Mouse (Mus musculus): Measurements from ENCODE around the gene Ces1b. TPM values are rescaled to one million over a fixed set of nuclear protein-coding genes. Genes with fewer than 3 reads are reported as not detected.

Ces1b gene
- polyA plus RNA-seq, 1 experiment, result not detected

DNA sequence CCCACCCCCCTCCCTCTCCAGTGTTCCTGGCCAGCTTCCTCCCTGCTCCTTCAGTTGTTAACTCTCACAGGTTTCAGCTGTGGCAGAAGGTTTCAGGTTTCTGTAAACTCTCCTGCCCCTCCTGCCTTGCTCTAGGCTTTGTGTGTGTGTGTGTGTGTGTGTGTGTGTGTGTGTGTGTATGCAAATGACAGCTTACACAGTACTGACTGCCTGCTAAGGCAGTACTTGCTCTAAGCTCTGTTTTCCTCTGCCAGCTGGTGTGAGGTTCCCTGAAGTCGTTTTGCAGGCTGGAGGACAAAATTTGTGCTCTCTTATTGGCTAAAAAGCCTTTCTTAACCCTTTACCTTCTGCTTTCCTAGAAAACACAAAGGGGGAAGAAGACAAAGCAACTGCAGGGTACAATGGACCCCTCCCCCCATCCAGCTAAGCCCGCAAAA is 8.9 kb upstream of the Ces1b start:
- Histone ChIP-seq H3ac (ENCODE audit: control insufficient read depth, insufficient read length) (no peak overlapping the region), H3K4me3 (no peak overlapping the region), H3K79me2 (ENCODE audit: control insufficient read depth, insufficient read depth) (no peaks in the 10 kb centered on the region), H3K36me3 (ENCODE audit: control insufficient read depth, insufficient read depth) (no peaks in the 10 kb centered on the region), H3K27me3 (ENCODE audit: control insufficient read depth, insufficient read depth, insufficient read length) (no peaks in the 10 kb centered on the region), H3K4me2 (ENCODE audit: low read depth) (no peak overlapping the region)
- TF ChIP-seq SRF (IDR thresholded peaks at IDR 0.05; ENCODE audit: control insufficient read depth, insufficient read length, low read depth), result no peak
- no peak for TF ChIP-seq MAX (IDR thresholded peaks at IDR 0.05; ENCODE audit: low read depth)
- TF ChIP-seq POLR2A (IDR thresholded peaks at IDR 0.05; ENCODE audit: insufficient read length, low read depth), result no peak
- TF ChIP-seq TCF12 (IDR thresholded peaks at IDR 0.05; ENCODE audit: insufficient read depth, poor library complexity, severe bottlenecking), result no peak
- TF ChIP-seq MYOD1 (IDR thresholded peaks at IDR 0.05; ENCODE audit: control insufficient read depth in 1 of 3, insufficient read length in 2 of 3, low read depth in 2 of 3), result no peak
- no peak for TF ChIP-seq MYOG (IDR thresholded peaks at IDR 0.05; ENCODE audit: control insufficient read depth in 1 of 3, insufficient read depth in 1 of 3, insufficient read length in 2 of 3, low read depth in 2 of 3)
- TF ChIP-seq TCF3 (IDR thresholded peaks at IDR 0.05; ENCODE audit: insufficient read length, low read depth), result no peak
- no peak for TF ChIP-seq POLR2AphosphoS2 (IDR thresholded peaks at IDR 0.05; ENCODE audit: insufficient read length, low read depth)
- no peak for TF ChIP-seq REST (IDR thresholded peaks at IDR 0.05; ENCODE audit: insufficient read depth, insufficient read length)
- TF ChIP-seq CEBPB (IDR thresholded peaks at IDR 0.05; ENCODE audit: insufficient read depth, poor library complexity, severe bottlenecking), result no peak
- no peak for TF ChIP-seq E2F4 (IDR thresholded peaks at IDR 0.05; ENCODE audit: insufficient read depth)
- no peak for TF ChIP-seq USF1 (IDR thresholded peaks at IDR 0.05; ENCODE audit: low read depth)

DNA sequence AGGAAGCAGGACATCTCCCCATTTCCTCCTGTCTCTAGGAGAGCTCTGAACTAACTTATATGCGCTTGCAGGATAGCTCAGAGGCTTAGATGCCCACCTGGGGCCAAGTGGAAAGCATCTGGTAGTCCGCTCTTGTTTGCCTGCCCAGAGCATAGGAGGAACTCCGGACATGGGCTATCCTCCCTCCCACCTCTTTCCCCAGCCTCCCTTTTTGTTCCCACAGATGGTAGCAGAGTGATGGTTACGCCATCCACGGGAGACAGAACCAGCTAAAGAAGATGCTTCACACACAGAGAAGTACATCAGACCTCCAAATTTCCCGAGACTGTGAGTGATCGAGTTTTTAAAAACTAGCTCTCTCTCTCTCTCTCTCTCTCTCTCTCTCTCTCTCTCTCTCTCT is 8.4 kb upstream of the Ces1b start:
- TF ChIP-seq MYOD1 (IDR thresholded peaks at IDR 0.05; ENCODE audit: control insufficient read depth in 1 of 3, insufficient read length in 2 of 3, low read depth in 2 of 3), result no peak
- TF ChIP-seq CEBPB (IDR thresholded peaks at IDR 0.05; ENCODE audit: insufficient read depth, poor library complexity, severe bottlenecking), result no peak
- TF ChIP-seq POLR2AphosphoS2 (IDR thresholded peaks at IDR 0.05; ENCODE audit: insufficient read length, low read depth), result no peak
- TF ChIP-seq MYOG (IDR thresholded peaks at IDR 0.05; ENCODE audit: control insufficient read depth in 1 of 3, insufficient read depth in 1 of 3, insufficient read length in 2 of 3, low read depth in 2 of 3), result no peak
- TF ChIP-seq MAX (IDR thresholded peaks at IDR 0.05; ENCODE audit: low read depth), result no peak
- TF ChIP-seq TCF3 (IDR thresholded peaks at IDR 0.05; ENCODE audit: insufficient read length, low read depth), result no peak
- no peak for TF ChIP-seq TCF12 (IDR thresholded peaks at IDR 0.05; ENCODE audit: insufficient read depth, poor library complexity, severe bottlenecking)
- TF ChIP-seq REST (IDR thresholded peaks at IDR 0.05; ENCODE audit: insufficient read depth, insufficient read length), result no peak
- TF ChIP-seq E2F4 (IDR thresholded peaks at IDR 0.05; ENCODE audit: insufficient read depth), result no peak
- TF ChIP-seq POLR2A (IDR thresholded peaks at IDR 0.05; ENCODE audit: insufficient read length, low read depth), result no peak
- TF ChIP-seq USF1 (IDR thresholded peaks at IDR 0.05; ENCODE audit: low read depth), result no peak
- TF ChIP-seq SRF (IDR thresholded peaks at IDR 0.05; ENCODE audit: control insufficient read depth, insufficient read length, low read depth), result no peak

DNA sequence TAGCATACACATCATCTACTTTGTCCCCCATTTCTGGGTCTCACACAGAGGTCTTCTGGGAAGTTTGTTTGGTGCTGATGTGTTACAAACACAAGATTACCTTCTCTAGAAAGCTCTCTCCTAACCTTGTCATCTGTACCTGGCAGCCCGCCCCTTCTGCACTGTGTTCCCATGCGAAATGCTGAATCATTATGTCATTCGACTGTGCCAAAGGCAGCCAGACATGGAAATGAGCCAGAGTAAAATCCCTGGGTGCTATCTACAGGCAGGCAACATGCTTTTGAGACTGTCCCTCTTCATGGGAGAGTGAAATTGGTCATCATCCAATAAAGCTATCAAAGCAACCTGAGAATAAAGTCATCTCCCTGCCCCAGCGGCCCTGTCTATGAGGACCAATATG is 4.6 kb downstream of the Ces1b start:
- Histone ChIP-seq H3ac (ENCODE audit: control insufficient read depth, insufficient read length) (no peak overlapping the region), H3K4me3 (no peak overlapping the region), H3K79me2 (ENCODE audit: control insufficient read depth, insufficient read depth) (no peaks in the 10 kb centered on the region), H3K4me2 (ENCODE audit: low read depth) (no peak overlapping the region), H3K27me3 (ENCODE audit: control insufficient read depth, insufficient read depth, insufficient read length) (no peaks in the 10 kb centered on the region), H3K36me3 (ENCODE audit: control insufficient read depth, insufficient read depth) (no peaks in the 10 kb centered on the region)
- no peak for TF ChIP-seq TCF12 (IDR thresholded peaks at IDR 0.05; ENCODE audit: insufficient read depth, poor library complexity, severe bottlenecking)
- TF ChIP-seq MAX (IDR thresholded peaks at IDR 0.05; ENCODE audit: low read depth), result no peak
- no peak for TF ChIP-seq TCF3 (IDR thresholded peaks at IDR 0.05; ENCODE audit: insufficient read length, low read depth)

More for the DNA sequence above, 8.4 kb upstream of the Ces1b start:
- Histone ChIP-seq H3K4me2 (ENCODE audit: low read depth) (no peak overlapping the region), H3ac (ENCODE audit: control insufficient read depth, insufficient read length) (no peak overlapping the region), H3K79me2 (ENCODE audit: control insufficient read depth, insufficient read depth) (no peaks in the 10 kb centered on the region), H3K4me3 (no peak overlapping the region), H3K27me3 (ENCODE audit: control insufficient read depth, insufficient read depth, insufficient read length) (no peaks in the 10 kb centered on the region), H3K36me3 (ENCODE audit: control insufficient read depth, insufficient read depth) (no peaks in the 10 kb centered on the region)

DNA sequence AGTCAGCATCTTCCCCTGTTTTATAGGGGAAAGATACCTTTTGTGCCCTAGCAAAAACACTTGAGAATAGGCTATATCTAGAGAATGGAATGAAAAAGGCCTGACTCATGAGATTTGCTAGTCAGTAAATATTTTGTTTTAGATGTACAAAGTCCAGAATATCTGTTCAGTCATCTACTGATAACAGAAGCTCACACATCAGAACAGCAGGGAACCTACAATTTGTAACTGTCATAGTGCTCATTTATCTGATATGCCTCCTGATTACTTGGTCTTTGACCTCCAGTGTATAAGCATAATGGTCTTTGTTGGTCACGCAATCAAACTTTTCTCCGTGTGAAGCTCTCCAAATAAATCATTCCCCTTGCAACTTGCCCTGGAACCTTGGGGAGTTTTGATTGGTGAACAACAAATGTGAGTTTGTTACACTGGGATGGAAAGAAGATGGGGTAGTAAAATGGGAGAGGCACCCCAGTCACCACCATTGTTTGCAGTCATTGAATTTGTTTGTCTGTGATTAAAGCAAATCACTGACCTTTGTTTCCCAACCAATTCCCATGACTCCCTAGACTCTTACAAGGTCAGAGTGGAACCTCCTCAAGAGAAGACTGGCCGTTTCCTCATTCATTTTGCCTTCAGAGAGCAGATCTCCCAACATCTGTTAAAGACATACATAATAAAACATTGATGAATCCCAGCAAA is 16.2 kb downstream of the Ces1b start:
- Histone ChIP-seq H3ac (ENCODE audit: control insufficient read depth, insufficient read length) (no peak overlapping the region), H3K4me3 (no peak overlapping the region), H3K79me2 (ENCODE audit: control insufficient read depth, insufficient read depth) (no peaks in the 10 kb centered on the region), H3K27me3 (ENCODE audit: control insufficient read depth, insufficient read depth, insufficient read length) (no peaks in the 10 kb centered on the region), H3K36me3 (ENCODE audit: control insufficient read depth, insufficient read depth) (no peaks in the 10 kb centered on the region), H3K4me2 (ENCODE audit: low read depth) (no peak overlapping the region)
- TF ChIP-seq MAX (IDR thresholded peaks at IDR 0.05; ENCODE audit: low read depth) (no peak), MYOD1 (IDR thresholded peaks at IDR 0.05; ENCODE audit: control insufficient read depth in 1 of 3, insufficient read length in 2 of 3, low read depth in 2 of 3) (no peak), USF1 (IDR thresholded peaks at IDR 0.05; ENCODE audit: low read depth) (no peak), POLR2A (IDR thresholded peaks at IDR 0.05; ENCODE audit: insufficient read length, low read depth) (no peak), TCF3 (IDR thresholded peaks at IDR 0.05; ENCODE audit: insufficient read length, low read depth) (no peak), MYOG (IDR thresholded peaks at IDR 0.05; ENCODE audit: control insufficient read depth in 1 of 3, insufficient read depth in 1 of 3, insufficient read length in 2 of 3, low read depth in 2 of 3) (no peak), TCF12 (IDR thresholded peaks at IDR 0.05; ENCODE audit: insufficient read depth, poor library complexity, severe bottlenecking) (no peak), SRF (IDR thresholded peaks at IDR 0.05; ENCODE audit: control insufficient read depth, insufficient read length, low read depth) (no peak), CEBPB (IDR thresholded peaks at IDR 0.05; ENCODE audit: insufficient read depth, poor library complexity, severe bottlenecking) (no peak), E2F4 (IDR thresholded peaks at IDR 0.05; ENCODE audit: insufficient read depth) (no peak), POLR2AphosphoS2 (IDR thresholded peaks at IDR 0.05; ENCODE audit: insufficient read length, low read depth) (no peak), REST (IDR thresholded peaks at IDR 0.05; ENCODE audit: insufficient read depth, insufficient read length) (no peak)

Measured in myocyte (in vitro differentiated cells).